Mouse (Mus musculus) CH12.LX (cell line): ENCODE data around the gene Sema3b.

Experiments
- CHD1 ChIP-seq: IDR thresholded peaks from 2 replicates; pipeline ENCODE4 v1.6.1; 2012; ENCODE audit warnings: low read depth, low read length, improper control_type of control experiment, inconsistent platforms
- CTCF ChIP-seq, 2 experiments: IDR thresholded peaks in 1 of 2; conservative IDR thresholded peaks in 1 of 2; 2 replicates each; pipeline ENCODE4 v1.5.1; 2011 to 2012; ENCODE audit warnings: low read depth in 2 of 2, low read length in 2 of 2, improper control_type of control experiment in 1 of 2, inconsistent platforms in 1 of 2, mild to moderate bottlenecking in 1 of 2, moderate library complexity in 1 of 2
- JUN ChIP-seq: IDR thresholded peaks from 2 replicates; pipeline ENCODE4 v1.6.1; 2011; ENCODE audit warnings: low read depth, mild to moderate bottlenecking, low read length, improper control_type of control experiment, moderate library complexity; ENCODE audit not compliant: insufficient read depth
- MAX ChIP-seq: IDR thresholded peaks from 2 replicates; pipeline ENCODE4 v1.6.1; 2011; ENCODE audit warnings: low read length, improper control_type of control experiment
- MYC ChIP-seq: IDR thresholded peaks from 2 replicates; pipeline ENCODE4 v1.6.1; 2011; ENCODE audit warnings: low read depth, mild to moderate bottlenecking, improper control_type of control experiment, low read length
- POLR2AphosphoS2 ChIP-seq: IDR thresholded peaks from 2 replicates; pipeline ENCODE4 v1.6.1; 2011; ENCODE audit warnings: low read depth, low read length, improper control_type of control experiment
- RAD21 ChIP-seq: IDR thresholded peaks from 2 replicates; pipeline ENCODE4 v1.6.1; 2011; ENCODE audit warnings: low read depth, mild to moderate bottlenecking, low read length, improper control_type of control experiment, moderate library complexity
- TCF12 ChIP-seq: IDR thresholded peaks from 2 replicates; pipeline ENCODE4 v1.6.1; 2014; ENCODE audit warnings: low read depth, mild to moderate bottlenecking, inconsistent platforms, low read length, improper control_type of control experiment
- USF1 ChIP-seq: IDR thresholded peaks from 2 replicates; pipeline ENCODE4 v1.6.1; 2014; ENCODE audit warnings: low read depth, mild to moderate bottlenecking, inconsistent platforms, low read length, improper control_type of control experiment

DNA sequence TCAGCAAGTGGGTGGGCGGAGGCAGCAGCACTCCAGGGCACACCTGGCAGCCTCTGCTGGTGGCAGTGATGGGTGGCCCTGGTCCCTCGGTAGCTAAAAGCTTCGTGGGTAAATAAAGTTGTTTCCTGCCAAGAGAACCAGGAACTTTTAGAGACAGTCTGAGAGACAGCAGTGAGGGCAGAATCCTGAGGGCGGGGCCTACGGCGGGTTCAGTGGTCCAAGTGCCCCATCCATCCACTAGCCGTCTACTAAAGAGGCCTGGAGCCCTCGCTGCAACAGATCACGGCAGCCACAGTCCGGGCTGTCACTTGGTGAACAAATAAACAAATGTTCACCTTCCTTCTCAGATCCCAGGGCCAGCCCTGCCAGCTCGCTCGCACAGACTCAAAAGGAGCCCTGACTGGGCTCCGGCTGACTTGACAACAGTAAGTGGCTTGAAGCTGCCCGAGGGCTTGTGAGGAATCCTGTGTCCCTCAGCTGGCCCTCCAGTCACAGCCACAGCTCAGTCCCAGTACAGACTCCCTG, 20.9 kb upstream of the Sema3b start:
- no peak for TF ChIP-seq JUN
- TF ChIP-seq CTCF (conservative IDR thresholded peaks at IDR 0.05 in 1 of 2, IDR thresholded peaks at IDR 0.05 in 1 of 2; ENCODE audit: low read depth in 2 of 2, low read length in 2 of 2) = no peak
- TF ChIP-seq MAX = no peak
- TF ChIP-seq POLR2AphosphoS2 = no peak
- TF ChIP-seq RAD21 = no peak
- no peak for TF ChIP-seq USF1
- TF ChIP-seq CHD1 = no peak
- TF ChIP-seq TCF12 = no peak
- TF ChIP-seq MYC = no peak
